Mouse (Mus musculus) retina, postnatal 7 days (tissue): ENCODE data around the gene Slc7a7.
A peak's percentile ranks its signal among the peaks of the same experiment; 100 is the strongest.

Source experiments
- DNase-seq: peaks from one replicate; pipeline ENCODE4 v3.0.0-alpha.2; 2012; ENCODE audit warnings: low read depth, low spot score

The Slc7a7 gene

DNA sequence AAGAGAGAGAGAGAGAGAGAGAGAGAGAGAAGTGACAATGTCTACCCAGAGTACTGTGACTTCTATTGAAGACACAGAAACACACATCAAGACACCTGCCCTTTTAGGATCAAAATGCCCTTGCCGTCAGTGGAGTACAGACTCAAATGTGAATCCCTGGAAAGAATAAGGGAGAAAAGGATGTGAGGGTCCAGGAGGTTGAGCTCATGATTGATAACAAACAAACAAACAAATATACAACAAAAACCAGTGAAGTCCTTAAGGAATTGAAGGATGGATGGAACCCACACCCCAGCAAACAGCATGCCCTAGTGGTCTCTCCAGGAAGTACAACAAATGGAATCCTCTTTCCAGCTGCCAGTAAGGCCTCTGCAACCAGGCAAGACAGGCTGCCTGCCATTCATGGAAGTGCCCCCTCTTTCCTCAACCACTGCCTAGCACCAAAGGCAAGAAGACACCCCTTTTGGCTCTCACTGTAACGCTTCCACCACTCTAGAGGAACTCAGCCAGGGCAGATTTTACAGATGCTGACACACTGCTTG lies 4.9 kb downstream of the Slc7a7 start:
- peak; percentile 50 for DNase-seq

DNA sequence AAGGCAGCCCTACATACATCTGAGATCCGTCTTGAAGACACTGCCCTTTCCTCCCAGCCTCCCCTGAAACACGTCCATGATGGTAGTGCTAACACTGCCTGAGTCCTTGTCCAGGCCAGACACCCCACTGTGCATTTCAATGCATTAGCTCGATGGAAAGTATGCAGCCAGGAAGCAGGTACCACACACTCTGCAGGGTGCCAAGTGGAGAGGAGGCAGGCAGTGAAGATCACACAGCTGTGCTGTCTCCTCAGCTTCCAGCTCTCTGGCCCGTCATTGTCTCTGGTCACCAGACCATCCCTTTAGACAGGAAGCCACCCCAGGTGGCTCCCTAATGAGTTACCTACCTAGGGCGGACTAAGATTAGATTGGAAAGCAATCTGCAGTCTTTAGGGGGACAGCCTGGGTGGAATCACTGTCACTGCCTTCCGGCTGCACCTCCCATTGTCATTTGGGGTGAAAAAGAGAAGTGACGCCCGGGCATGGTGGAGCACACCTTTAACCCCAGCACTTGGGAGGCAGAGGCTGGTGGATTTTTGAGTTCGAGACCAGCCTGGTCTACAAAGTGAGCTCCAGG lies 5.5 kb downstream of the Slc7a7 start:
- DNase-seq: no peak

DNA sequence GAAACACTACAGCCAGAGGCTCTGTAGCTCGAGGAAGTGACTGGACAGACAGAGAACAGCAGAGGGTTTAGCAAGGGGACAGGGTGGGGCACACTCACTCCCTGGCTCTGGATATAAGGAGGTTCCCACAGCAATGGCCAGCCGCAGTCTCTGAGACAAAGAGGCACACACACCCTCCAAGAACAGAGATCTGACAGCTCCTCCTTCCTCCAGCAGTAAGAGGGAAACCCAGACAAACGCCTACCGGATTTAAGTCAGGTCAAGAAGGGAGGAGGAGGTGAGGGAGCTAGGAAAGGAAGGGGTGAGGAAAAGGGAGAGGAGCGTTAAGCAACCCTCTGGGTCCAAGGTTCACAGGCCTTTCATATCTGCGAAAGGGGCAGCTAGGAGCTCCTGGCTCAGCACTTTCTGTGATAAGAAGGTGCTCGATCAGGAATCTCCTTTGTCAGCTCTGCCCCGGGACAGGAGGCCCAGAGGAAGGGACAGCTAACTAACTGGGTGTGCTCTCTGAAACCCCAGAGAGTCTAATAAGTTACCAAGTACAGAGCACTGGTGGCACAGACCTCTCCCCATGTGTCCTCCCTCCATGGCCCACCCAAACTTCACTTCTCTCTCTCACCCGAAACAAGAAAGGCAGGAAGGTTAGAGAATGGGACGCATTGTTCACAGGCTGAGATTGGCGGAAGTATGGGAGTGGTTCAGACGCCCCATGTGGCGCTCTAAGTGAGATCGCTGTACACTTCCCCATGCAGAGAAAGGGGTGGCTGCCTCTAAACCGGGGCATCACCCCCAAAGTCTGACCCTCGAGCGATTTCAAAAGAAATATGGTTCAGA lies 7.4 kb downstream of the Slc7a7 start:
- DNase-seq: no peak

DNA sequence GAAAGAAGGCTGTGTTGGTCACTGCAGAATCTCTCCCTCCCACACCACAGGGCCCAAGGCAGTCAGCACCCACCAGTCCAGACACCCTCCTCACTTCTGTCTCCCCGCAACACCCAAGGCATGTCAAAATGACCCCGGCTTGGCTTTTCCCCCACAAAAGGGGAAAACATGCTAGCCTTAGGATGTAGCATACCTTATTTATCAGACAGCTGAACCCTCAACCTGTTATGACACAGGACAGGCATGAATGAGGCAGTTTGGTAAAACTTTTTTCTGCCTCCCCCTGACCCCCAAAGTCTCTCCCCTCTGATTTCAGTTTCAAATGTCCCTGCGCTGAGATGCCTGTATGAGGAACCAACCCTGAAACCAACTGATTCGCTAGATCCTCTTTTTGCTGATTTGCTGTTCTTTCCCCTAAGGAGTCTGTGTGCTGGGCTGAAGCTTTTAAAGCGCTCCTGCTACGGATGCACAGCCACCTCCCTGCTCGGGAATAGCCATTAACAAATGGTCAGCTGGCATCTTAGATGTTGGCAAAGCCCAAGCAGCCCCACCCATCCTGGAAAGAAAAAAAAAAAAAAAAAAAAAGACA lies 8.4 kb downstream of the Slc7a7 start:
- DNase-seq: no peak

DNA sequence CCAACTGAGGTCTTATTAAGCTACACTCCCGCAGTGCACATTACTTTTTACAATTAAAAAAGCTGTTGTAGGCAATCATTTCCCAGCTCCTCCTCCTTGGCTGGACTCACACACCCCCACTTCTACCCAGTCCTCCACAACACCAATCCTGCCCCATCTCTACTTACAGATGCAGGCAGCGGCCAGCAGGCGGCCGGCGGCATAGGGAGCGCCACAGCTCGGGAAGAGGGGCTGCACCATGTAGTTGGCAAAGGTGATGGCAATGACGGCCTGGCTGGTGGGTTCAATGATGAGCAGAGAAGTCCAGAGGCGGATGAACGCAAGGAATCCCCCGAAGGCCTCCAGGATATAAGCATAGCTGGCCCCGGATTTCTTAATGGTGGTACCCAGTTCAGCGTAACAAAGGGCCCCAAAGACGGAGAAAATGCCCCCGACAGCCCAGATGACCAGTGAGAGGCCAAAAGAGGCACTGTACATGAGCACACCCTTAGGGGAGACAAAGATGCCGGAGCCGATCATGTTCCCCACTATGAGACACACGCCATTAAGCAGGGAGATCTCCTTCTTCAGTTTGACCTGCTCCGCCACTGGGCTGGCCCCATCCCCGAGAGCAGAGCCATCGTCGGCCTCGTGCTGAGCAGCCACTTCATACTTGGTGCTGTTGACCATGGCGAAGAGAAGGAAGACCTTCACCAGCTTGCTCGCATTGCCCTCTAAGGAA lies 9.1 kb downstream of the Slc7a7 start:
- no peak for DNase-seq

DNA sequence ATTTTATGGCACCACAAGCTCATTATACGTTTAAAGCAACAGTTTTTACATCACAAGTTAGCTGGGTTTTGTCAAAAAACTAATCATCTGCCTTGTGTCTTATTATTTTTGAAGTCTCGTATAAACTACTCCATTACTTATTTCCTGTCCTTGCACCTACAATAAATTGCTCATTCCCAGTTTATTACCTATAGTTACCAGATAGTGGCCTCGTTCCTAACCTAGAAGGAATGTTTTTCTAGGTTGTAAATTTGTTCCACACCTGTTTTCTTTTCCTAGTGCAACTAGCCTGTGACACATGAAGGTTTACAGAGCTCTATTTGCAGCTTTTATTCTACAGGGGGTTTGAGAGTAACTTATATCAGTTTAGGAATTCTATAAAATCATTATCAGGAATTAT lies 15.9 kb downstream of the Slc7a7 start:
- DNase-seq: no peak

DNA sequence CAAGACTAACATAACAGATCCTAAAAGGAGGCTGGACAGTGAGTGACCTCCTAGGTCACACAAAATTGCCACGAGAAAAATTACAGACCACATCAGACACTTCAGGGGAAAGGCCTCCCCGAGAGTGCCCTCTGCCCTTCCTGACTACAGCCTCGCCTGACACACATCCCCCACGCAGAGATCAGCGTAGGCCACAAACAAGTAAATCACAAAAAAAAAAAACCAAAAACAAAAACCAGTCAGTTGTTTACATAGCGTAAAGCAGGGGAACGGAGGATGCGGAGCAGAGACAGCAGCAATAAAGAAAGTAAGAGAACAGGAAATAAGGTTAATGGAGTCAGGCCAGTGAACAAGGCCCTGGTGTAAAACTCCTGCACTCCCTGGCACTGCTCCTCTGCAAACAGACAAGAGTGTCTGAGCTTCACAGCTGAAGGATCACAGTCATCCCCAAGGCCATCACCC lies 18.6 kb downstream of the Slc7a7 start:
- no peak for DNase-seq

DNA sequence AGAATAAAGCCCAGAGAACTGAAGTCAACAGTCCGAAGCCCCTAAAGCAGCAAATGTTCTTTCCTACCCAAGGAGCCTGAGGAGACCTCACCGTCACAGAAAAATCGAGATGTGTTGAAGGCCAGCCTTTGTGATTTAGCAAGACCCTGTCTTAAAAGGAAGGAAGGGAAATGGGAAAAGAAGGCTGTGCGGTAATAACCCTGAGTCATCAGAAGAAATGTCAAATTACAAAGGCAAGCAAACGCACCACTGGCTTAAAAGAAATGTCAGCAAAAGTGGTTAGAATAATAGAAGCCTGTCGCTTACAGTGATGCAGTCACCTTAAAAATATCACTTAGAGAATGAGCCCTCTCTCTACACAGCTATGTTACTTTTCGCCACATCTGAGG lies 19.1 kb downstream of the Slc7a7 start:
- DNase-seq: no peak

DNA sequence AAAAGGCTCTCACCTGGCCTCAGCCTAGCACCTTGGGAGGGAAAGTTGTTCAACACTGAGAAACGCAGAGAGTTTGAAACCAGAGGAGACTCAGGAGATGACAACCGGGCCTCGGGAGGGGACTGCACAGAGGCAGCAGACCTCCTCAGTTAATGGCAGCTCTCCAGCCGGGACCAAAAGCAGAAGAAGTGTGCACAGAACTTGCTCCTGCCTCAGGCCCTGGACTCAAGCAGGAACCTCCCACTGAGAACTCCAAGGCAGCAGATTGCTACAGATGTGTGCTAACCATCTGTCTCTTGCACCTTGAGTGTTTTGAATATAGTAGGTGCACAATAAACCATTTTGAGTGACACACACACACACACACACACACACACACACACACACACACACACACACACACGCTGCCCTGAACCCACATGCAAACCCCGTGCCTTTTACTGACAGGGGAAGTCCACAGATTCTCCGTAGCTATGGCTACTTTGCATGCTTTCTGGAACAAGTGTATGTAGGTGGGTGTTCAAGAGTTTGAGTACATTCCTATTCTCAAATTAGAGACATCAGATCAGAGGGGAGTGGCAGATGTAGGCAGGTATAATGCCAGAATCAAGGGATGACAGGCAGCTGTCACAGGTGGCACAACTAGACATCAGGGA lies 19.6 kb downstream of the Slc7a7 start:
- DNase-seq: no peak

DNA sequence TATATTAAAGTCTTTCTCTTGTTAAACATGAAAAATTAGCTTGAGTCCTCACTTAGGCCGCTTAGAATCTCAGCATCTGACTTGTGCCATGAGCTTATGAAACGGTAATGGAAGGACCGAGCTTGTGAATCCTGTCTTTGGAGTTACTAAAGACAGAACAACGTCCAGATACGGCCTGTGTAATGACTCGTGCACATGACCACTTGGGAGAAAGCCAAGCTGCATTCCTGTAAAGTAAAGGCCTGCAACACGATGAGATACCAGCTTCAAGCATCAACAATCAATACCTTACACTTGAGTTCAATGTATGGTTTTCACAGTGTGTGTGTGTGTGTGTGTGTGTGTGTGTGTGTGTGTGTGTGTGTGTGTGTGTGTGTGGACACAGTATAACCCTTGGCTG lies 20.9 kb downstream of the Slc7a7 start:
- DNase-seq: no peak

DNA sequence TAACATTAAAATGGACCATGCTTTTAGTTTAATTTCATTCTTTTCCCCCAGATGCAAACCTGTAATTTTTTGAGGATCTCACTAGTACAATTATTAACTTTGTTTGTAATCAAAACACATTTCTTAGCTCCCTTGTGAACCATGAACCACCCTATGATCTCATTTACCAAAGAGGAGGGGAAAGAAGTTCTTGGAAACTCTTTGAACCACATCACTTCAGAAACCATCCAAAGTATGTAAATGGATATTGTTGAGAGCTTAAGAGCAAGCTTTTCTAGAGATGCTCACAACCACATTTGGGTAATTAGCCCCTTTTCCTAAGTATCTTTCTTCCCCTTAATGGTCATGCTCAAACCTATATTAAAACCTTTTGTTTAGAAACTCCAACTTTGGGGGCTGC lies 23.3 kb downstream of the Slc7a7 start:
- DNase-seq: no peak

DNA sequence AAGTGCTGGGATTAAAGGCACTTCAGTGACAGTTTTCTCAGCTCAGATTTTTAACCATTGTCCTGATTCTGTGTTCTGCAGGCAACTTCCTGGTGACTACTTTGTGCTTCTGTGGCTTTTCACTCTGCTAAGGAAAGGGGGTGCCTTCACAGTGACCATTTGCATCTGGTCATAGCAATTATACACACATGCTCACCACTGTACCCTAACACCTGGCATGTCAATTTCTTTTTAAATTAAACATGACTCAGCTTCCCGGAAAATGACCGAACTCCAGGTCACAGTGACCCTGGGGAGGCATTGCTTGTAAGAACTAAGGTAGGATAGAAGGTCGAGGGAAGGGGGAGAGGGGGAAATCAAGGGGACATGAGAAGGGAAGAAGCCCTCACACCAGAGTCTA lies 23.8 kb downstream of the Slc7a7 start:
- DNase-seq: no peak

DNA sequence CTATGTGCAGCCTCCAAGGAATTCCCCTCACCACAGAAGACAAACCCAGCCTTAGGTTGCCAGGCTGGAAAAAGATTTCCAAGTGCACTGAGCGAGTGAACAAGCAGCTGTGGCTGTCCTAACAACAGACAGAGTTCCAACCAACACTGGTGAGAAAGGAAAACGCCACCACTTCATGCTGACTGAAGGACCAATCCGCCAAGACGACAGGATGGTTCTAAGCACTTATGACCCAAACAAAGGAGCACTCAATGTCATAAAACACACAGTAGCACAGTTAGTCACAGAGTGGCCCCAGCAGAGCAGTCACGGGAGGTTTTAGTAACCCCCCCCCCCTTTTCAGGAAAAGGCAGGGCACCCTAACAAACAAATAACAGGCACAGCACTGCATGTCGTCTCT lies 26.7 kb downstream of the Slc7a7 start:
- no peak for DNase-seq

DNA sequence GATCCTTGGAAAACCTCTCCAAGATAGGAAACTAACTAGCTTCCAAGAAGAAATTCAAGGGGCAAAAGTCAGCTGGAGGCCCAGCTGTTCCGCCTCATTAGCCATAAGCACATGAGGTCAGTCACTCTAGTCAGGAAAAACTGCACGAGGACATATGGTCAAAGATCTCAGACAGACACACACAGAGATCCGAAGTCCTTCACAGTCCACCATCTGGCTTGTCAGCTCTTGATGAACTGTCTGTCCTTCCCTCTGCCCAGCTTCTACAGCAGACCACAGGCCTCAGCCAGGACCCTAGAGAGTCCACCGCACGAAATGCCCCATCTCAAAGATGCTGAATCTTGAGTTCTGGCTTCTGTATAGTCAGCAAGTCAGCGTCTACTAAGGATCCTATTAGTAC lies 30.0 kb downstream of the Slc7a7 start:
- no peak for DNase-seq

DNA sequence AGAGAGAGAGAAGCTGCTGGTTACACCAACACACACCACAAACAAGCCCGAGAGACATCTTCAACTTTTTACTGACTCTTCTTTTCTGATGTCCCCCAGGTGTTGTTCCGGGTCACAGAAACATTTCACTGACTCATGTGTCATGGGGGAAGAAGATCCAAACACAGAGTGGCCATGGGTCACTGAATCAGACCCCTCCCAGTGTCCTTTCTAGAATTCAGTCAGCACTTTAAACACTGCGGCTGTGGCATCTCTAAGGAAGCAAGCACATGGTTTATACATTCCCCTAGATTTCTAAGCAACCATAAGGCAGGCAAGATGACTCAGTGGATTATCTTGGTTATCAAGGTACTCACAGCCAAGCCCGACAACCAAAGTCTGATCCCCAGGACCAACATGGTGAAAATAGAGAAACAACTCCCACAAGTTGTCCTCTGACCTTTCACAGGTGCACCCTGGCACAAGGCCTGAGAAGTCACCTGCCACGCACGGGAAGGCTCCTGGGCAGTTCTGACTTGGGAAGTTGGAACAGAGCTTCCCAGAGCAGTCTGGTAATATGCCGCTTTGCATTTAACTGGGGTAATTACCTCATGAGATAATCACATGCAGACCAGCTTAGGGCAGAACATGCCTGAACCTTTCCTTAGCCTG lies 31.5 kb downstream of the Slc7a7 start:
- DNase-seq: no peak

DNA sequence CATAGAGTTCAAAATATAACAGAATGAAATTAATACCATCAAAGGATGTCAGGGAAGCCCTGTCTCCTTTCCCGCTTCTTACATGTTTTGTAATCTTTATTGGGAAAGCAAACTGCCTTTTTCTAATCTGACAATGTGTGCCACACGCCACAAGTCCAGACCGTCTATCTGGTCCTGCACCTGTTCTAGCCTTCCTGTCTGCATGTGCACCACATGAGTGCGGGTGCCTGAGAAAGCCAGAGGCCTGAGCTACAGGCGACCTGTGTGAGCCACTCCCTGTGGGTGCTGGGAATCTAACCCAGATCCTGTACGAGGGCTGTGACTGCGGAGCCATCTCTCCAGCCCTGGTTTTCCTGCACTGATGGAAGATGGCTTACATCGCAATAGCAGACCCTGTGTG lies 33.2 kb downstream of the Slc7a7 start:
- DNase-seq: no peak

DNA sequence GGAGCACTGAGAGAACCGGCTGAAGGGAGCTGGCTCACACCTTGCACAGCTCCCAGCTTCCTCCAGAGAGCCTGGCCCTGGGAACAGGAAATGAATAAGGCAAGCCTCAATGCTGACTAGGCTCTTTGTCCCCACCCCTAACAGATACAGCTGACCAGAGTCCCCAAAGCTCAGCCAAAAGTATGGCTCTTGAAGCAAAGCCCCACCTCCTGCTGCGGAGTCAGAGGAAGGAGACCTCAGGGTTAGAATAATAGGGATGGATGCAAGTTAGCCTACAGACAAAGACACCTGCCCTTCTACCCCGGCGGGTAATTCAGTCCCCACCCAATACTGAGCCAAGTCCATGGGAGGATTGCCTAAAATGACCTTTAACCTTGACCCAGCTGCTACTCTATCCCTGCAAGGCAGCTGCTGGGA lies 34.2 kb downstream of the Slc7a7 start:
- no peak for DNase-seq

DNA sequence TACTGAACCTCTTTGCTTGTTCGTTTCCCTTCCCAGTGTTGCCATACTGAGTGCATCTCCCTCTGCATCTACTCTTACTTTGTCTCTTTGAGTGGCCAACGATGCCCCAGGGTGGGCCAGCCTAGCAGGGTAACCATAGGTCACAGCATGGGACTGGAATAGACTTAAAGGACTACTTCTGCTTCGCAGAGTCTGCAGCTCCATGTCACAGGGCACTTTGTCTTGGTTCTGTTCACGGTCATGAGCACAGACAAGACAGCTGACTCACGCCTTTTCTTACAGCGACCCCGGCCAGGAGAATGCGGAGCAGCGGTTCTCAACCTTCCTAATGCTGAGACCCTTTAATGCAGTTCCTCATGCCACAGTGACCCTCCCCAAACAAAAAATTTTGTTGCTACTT lies 34.9 kb downstream of the Slc7a7 start:
- DNase-seq: no peak

DNA sequence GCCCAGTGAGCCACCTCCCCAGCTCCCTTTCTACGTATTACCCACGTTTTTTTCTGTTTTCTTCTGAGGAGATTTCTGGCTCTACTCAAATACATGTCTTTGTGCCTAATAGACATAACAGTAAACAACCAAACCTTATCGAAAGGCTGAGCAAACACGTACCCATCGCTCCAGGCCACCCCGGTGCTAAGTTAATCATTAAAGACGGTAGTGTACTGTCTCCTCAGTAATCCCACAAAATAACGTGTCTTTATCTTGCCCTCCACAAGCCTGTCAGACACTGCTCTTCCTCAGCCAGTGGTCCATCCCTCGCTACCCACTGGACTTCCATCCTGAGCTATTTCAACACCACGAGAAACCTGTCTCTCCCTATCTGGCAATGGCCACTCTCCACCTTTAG lies 35.8 kb downstream of the Slc7a7 start:
- DNase-seq: no peak

DNA sequence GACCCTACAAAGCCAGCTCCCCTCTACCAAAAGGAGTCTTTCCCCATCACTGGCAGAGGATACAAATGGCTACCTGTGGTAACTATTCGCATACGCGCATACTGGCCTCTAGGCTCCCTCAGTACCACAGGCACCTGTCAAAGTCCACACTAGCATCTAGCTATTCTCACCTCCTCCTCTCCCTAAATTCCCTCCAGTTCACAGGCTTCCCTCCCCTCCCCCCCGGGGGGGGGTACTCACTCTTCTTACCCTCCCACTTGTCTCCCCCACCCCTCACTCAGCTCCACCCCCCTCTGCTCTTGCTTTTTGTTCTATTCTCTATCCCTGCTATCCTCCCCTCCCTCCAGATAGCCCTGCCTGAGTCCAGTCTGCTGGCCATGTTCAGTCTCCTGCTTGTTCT lies 37.0 kb downstream of the Slc7a7 start:
- DNase-seq: no peak

DNA sequence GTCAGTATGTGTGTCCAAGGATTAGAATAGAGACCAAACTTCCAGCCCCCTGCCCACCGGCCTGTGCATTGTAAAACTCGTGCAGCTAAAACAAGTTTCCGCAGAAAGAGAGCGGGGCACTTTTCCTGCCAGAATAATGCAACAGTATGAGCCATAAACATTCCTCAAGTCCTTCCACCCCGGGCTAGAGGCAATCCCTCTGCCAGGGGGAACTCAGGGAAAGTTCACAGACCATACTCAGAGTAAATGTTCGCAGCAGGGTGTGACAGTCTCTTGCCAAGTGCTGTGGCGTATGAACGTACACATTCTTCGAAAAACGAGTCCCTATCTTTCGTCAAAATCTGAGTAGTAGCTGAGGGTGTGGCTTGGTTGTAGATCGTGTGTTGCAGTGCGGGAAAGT lies 38.0 kb downstream of the Slc7a7 start:
- no peak for DNase-seq
